Mouse (Mus musculus): ENCODE measurements around the gene Dnase1l1.
A peak's percentile ranks its signal among the peaks of the same experiment; 100 is the strongest.

The Dnase1l1 gene

GRCm38 (mm10) chrX:74270062-74270901 lies 11.9 kb downstream of the Dnase1l1 start, which contains the start of gene Rpl10:
Gene Rpl10 (plus strand): TSS chrX:74270812.
- peak; percentile 88 for DNase-seq (ENCODE audit: extremely low spot score)

- DNase-seq (ENCODE audit: extremely low spot score), result no peak
Measured at GRCm38 (mm10) chrX:74269736-74270061, 12.4 kb downstream of the Dnase1l1 start.

GRCm38 (mm10) chrX:74257746-74258145 lies 24.4 kb downstream of the Dnase1l1 start:
- DNase-seq (ENCODE audit: extremely low spot score), result no peak

DNA sequence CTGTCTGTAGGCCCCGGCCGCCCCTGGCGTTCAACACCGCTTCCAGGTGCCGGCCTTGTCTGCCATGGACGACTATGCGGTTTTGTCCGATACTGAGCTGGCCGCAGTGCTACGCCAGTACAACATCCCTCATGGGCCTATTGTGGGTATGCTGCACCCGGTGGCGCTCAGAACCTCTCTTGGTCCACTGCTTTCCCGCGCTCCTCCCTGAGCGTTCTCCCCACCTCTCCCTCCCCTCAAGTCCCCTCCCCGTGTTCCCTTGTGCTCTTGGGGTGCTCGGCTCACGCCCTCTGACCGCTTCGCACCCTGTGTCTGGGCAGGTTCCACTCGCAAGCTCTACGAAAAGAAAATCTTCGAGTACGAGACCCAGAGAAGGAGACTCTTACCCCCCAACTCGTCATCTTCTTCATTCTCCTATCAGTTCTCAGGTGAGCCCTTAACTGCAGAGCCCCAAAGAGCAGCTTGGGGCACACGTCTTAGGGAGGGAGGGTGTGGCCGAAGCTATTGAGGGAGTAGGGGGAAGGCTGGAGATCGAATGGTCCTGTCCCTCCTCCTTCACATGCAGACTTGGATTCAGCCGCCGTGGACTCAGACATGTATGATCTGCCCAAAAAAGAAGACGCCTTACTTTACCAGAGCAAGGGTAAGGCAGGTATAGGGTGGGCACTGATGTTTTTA lies 27.1 kb downstream of the Dnase1l1 start:
- no peak for DNase-seq (ENCODE audit: extremely low spot score)

- DNase-seq (ENCODE audit: extremely low spot score), result peak; percentile 82
Measured at GRCm38 (mm10) chrX:74254153-74254887, 27.8 kb downstream of the Dnase1l1 start, which contains the start of gene Emd. Gene Emd (plus strand): TSS chrX:74254687.

DNA sequence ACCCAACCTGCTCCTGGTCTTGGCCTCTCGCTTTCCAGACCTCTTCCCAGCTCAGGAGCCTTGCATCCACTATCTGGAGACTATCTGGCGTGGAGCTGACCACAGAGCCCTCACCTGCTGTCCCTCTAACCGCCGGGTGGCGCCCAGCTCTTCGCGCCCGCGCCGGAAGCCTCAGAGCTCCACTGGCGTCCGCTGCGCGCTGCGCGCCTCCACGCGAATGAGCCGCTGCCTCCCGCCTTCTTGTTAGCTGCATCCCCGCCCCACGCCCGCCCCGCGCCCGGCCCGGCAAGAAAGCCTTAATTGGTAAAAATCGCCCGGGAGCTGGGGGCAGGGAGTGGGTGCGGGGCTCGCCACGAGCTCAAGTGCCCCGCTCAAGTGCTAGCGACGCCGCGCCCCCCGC lies 32.5 kb downstream of the Dnase1l1 start, which contains the start of gene Flna:
TSS of gene Flna (minus strand) at position 206 of the 400 bp plus-strand sequence.
- peak; percentile 54 for DNase-seq (ENCODE audit: extremely low spot score)

- peak; percentile 59 for DNase-seq (ENCODE audit: extremely low spot score)
Measured at GRCm38 (mm10) chrX:74248651-74249050, 33.5 kb downstream of the Dnase1l1 start.

- DNase-seq (ENCODE audit: extremely low spot score), result no peak
Measured at GRCm38 (mm10) chrX:74246693-74247092, 35.4 kb downstream of the Dnase1l1 start.

DNA sequence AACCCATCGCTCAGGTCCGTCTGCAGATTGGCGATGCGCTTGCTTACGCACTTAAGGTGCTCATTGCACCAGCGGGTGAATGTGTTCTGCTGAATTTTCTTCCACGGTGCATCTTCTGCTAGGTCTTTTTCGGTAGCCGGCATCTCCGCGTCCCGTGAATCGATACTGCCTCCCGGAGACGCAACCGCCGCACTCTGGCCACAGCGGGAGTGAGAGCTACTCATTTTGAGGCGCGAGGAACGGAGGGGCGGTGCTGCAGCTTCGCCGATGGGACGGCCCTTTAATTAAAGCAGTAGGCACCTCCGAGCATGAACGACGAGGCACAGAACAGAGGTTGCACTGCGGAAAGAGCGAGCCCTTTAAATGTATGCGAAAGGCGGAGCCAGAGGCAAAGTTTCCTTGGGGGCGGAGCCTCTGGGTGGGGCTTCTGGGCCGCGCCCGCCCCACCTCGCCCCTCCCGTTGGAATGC lies 35.9 kb downstream of the Dnase1l1 start:
- DNase-seq (ENCODE audit: extremely low spot score), result peak; percentile 84

GRCm38 (mm10) chrX:74245687-74246086 lies 36.5 kb downstream of the Dnase1l1 start:
- DNase-seq (ENCODE audit: extremely low spot score), result peak; percentile 60

DNA sequence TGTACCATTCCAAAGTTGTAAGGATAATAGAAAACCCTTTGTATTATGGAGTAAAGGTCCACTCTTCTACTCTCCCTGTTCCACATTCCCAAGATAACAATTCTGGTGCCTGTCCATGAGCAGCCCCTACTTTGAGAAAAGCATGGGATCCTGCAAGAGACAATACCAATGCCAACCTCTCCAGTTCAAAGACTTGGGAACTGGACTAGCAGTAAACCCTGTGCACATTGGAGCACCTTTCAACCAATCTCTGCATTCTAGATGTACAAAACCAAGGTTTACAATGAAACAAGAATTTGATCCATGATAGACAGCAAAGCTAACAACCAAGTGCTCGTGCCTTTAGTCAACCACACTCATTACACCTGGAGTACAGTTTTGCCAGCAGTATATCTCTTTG lies 37.0 kb downstream of the Dnase1l1 start:
- no peak for DNase-seq (ENCODE audit: extremely low spot score)

GRCm38 (mm10) chrX:74244614-74245083 lies 37.5 kb downstream of the Dnase1l1 start:
- peak; percentile 68 for DNase-seq (ENCODE audit: extremely low spot score)

- DNase-seq (ENCODE audit: extremely low spot score), result no peak
Measured at GRCm38 (mm10) chrX:74243807-74244206, 38.3 kb downstream of the Dnase1l1 start.

DNA sequence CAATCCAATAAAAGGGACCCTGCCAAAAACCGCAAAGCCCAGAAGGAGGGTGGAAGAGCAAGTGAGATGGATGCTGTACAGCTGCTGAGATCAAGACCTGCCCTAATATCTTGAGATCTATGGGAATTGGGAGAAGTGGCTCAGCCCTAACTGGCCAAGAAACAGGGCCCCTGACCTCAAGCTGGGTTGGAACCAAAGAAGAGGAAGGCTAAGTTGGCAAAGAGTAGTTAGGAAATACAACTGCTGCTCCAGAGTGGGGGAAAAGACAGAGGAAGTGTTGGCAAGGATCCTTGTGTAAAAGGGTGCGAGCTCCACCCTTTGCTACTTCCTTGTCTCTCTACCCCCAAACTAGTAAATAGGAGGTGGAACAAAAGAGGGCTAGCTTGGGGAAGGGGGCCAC lies 38.7 kb downstream of the Dnase1l1 start:
- no peak for DNase-seq (ENCODE audit: extremely low spot score)

GRCm38 (mm10) chrX:74240332-74240731 lies 41.8 kb downstream of the Dnase1l1 start:
- no peak for DNase-seq (ENCODE audit: extremely low spot score)

DNA sequence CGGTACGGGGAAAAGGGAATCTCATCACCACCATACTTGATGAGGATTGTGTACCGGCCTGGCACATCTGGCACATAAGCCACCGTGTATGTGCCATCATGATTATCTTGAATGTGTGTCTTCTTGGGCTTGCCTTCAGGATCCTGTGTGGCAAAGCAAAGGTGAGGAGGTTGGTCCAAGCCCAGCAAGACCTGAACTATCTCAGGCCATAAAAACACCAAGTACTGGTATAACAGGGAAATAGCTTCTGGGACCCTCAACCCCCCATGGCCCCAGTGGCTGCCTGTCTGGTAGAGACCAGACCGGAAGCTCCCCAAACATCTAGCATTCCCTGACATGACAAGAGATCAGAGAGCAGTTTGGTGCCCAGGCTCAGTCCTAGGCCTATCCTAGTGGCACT lies 48.9 kb downstream of the Dnase1l1 start:
- no peak for DNase-seq (ENCODE audit: extremely low spot score)

GRCm38 (mm10) chrX:74230038-74230437 lies 52.1 kb downstream of the Dnase1l1 start:
- no peak for DNase-seq (ENCODE audit: extremely low spot score)

All from embryo, embryonic 9.5 days (tissue).